Mouse (Mus musculus) colon, adult 2 months (tissue): ENCODE data around the gene Clec4d. TPM values are rescaled to one million over a fixed set of nuclear protein-coding genes. Genes with fewer than 3 reads are reported as not detected.

Experiments
- polyA plus RNA-seq: library from polyadenylated mRNA; depleted of rRNA; stranded (reverse); fragments of >200 nt; gene quantifications from 2 replicates; pipeline ENCODE4 v1.2.3, GENCODE M21; 2012; rRNA removed

Clec4d gene
- 0.08 and 0.24 TPM in 2 replicates for polyA plus RNA-seq

GRCm38 (mm10) chr6:123261555-123262161 lies at the start of gene Clec4d:
TSS of gene Clec4d (plus strand) at chr6:123262111.

GRCm38 (mm10) chr6:123229644-123230043 lies 32.3 kb upstream of the Clec4d start, which contains the start of gene Clec4n:
TSS of gene Clec4n (plus strand) at chr6:123229843.

GRCm38 (mm10) chr6:123289753-123290152 lies 27.8 kb downstream of the Clec4d start, which contains the start of gene Clec4e:
TSS of gene Clec4e (minus strand) at chr6:123289870.

GRCm38 (mm10) chr6:123308033-123308432 lies 46.1 kb downstream of the Clec4d start, which contains the start of gene Vmn2r19:
TSS of gene Vmn2r19 (plus strand) at chr6:123308333.

Other genes with a start within 250 kb of the Clec4d start
- gene Clec4b1, start 212.1 kb upstream of the Clec4d start, polyA plus RNA-seq = 0.26 and 0.29 TPM in 2 replicates
- 0.31 and 0.63 TPM in 2 replicates for gene Clec4a2, start 155.7 kb upstream of the Clec4d start, polyA plus RNA-seq
- gene Clec4b2, start 89.2 kb upstream of the Clec4d start, polyA plus RNA-seq = not detected in 2 replicates
- 1.4 and 1.5 TPM in 2 replicates for gene Clec4n, start 32.3 kb upstream of the Clec4d start, polyA plus RNA-seq
- not detected in 2 replicates for gene Clec4e, start 27.8 kb downstream of the Clec4d start, polyA plus RNA-seq
- gene Vmn2r19, start 46.2 kb downstream of the Clec4d start, polyA plus RNA-seq = not detected in 2 replicates
- not detected in 2 replicates for gene Vmn2r20, start 156.0 kb downstream of the Clec4d start, polyA plus RNA-seq